Mouse (Mus musculus): ENCODE data around the gene Sorbs1. TPM values are rescaled to one million over a fixed set of nuclear protein-coding genes. Genes with fewer than 3 reads are reported as not detected.
"Not testable (repeated sequence)": the region's sequence is repeated elsewhere in the genome, so short reads cannot be mapped to it uniquely, and the experiment has no call there.

Gene Sorbs1
- 90.6 and 93.6 TPM in 2 replicates for polyA plus RNA-seq (2014; fragmentation: Nextera tagmentation; extraction: Ambion mirVana)

- WGBS (ENCODE audit: insufficient replicate concordance) = under 1% methylated on average over 51 of the region's 51 CpGs
- peak; percentile 98 for ATAC-seq (replicated peaks; ENCODE audit: insufficient number of reproducible peaks, low FRiP score, low TSS enrichment)
- no peaks in the 10 kb centered on the region for H3K27me3 ChIP-seq (ENCODE audit: control insufficient read depth, insufficient read depth, low read length)
Observed at GRCm38 (mm10) chr19:40513632-40514078, at the start of gene Sorbs1. Gene Sorbs1 (minus strand): TSS chr19:40513779.

GRCm38 (mm10) chr19:40561521-40561920, 47.9 kb upstream of the Sorbs1 start:
- WGBS (ENCODE audit: insufficient replicate concordance) = 38% methylated on average over 12 of the region's 31 CpGs
- not testable (repeated sequence) for H3K4me1 ChIP-seq (ENCODE audit: control insufficient read depth, insufficient read depth, low read length); H3K9ac ChIP-seq (ENCODE audit: low read depth, low read length); ATAC-seq (replicated peaks; ENCODE audit: insufficient number of reproducible peaks, low FRiP score, low TSS enrichment); H3K9me3 ChIP-seq (replicated peaks; ENCODE audit: control insufficient read depth, low read length); H3K27ac ChIP-seq (ENCODE audit: low read depth, low read length); H3K4me3 ChIP-seq (ENCODE audit: low read depth, low read length); H3K27me3 ChIP-seq (ENCODE audit: control insufficient read depth, insufficient read depth, low read length)
- Histone ChIP-seq H3K4me2 (peak overlapping the region; percentile 19; the same call in 1 of the 2 replicates), H3K36me3 (ENCODE audit: control insufficient read depth, insufficient read depth, low read length) (peaks cover 27% of the 10 kb centered on the region)

More at GRCm38 (mm10) chr19:40513632-40514078, at the start of gene Sorbs1:
- peak within 1 kb of the TSS; percentile 91 for H3K27ac ChIP-seq (ENCODE audit: low read depth, low read length)
- H3K9ac ChIP-seq (ENCODE audit: low read depth, low read length) = peak within 1 kb of the TSS; percentile 79
- no peaks in the 10 kb centered on the region for H3K9me3 ChIP-seq (replicated peaks; ENCODE audit: control insufficient read depth, low read length)
- peaks cover 27% of the 10 kb centered on the region for H3K4me1 ChIP-seq (ENCODE audit: control insufficient read depth, insufficient read depth, low read length)
- H3K4me2 ChIP-seq = peak within 1 kb of the TSS; percentile 89
- H3K4me3 ChIP-seq (ENCODE audit: low read depth, low read length) = peak within 1 kb of the TSS; percentile 84
- H3K36me3 ChIP-seq (ENCODE audit: control insufficient read depth, insufficient read depth, low read length) = no peaks in the 10 kb centered on the region

GRCm38 (mm10) chr19:40556029-40556428, 42.5 kb upstream of the Sorbs1 start:
- 79% methylated on average over 7 of the region's 7 CpGs for WGBS (ENCODE audit: insufficient replicate concordance)
- Histone ChIP-seq H3K9ac (ENCODE audit: low read depth, low read length) (no peak overlapping the region), H3K9me3 (replicated peaks; ENCODE audit: control insufficient read depth, low read length) (no peaks in the 10 kb centered on the region), H3K4me3 (ENCODE audit: low read depth, low read length) (no peak overlapping the region), H3K27me3 (ENCODE audit: control insufficient read depth, insufficient read depth, low read length) (no peaks in the 10 kb centered on the region), H3K4me2 (no peak overlapping the region), H3K36me3 (ENCODE audit: control insufficient read depth, insufficient read depth, low read length) (peaks cover 22% of the 10 kb centered on the region), H3K27ac (ENCODE audit: low read depth, low read length) (no peak overlapping the region), H3K4me1 (ENCODE audit: control insufficient read depth, insufficient read depth, low read length) (no peaks in the 10 kb centered on the region)
- ATAC-seq (replicated peaks; ENCODE audit: insufficient number of reproducible peaks, low FRiP score, low TSS enrichment) = no peak

GRCm38 (mm10) chr19:40555136-40555535, 41.6 kb upstream of the Sorbs1 start:
- WGBS (ENCODE audit: insufficient replicate concordance) = 90% methylated on average over 8 of the region's 8 CpGs
- H3K36me3 ChIP-seq (ENCODE audit: control insufficient read depth, insufficient read depth, low read length) = peaks cover 28% of the 10 kb centered on the region

GRCm38 (mm10) chr19:40554343-40554742, 40.8 kb upstream of the Sorbs1 start:
- WGBS (ENCODE audit: insufficient replicate concordance) = 84% methylated on average over 11 of the region's 11 CpGs

More at GRCm38 (mm10) chr19:40555136-40555535, 41.6 kb upstream of the Sorbs1 start:
- Histone ChIP-seq H3K4me2 (no peak overlapping the region), H3K4me3 (ENCODE audit: low read depth, low read length) (no peak overlapping the region), H3K4me1 (ENCODE audit: control insufficient read depth, insufficient read depth, low read length) (no peaks in the 10 kb centered on the region), H3K9me3 (replicated peaks; ENCODE audit: control insufficient read depth, low read length) (no peaks in the 10 kb centered on the region), H3K27me3 (ENCODE audit: control insufficient read depth, insufficient read depth, low read length) (no peaks in the 10 kb centered on the region), H3K27ac (ENCODE audit: low read depth, low read length) (no peak overlapping the region), H3K9ac (ENCODE audit: low read depth, low read length) (no peak overlapping the region)
- ATAC-seq (replicated peaks; ENCODE audit: insufficient number of reproducible peaks, low FRiP score, low TSS enrichment) = no peak

GRCm38 (mm10) chr19:40553849-40554248, 40.3 kb upstream of the Sorbs1 start:
- Histone ChIP-seq H3K4me3 (ENCODE audit: low read depth, low read length) (no peak overlapping the region), H3K9ac (ENCODE audit: low read depth, low read length) (no peak overlapping the region), H3K4me1 (ENCODE audit: control insufficient read depth, insufficient read depth, low read length) (peaks cover 8% of the 10 kb centered on the region), H3K9me3 (replicated peaks; ENCODE audit: control insufficient read depth, low read length) (no peaks in the 10 kb centered on the region), H3K27ac (ENCODE audit: low read depth, low read length) (no peak overlapping the region), H3K4me2 (no peak overlapping the region), H3K36me3 (ENCODE audit: control insufficient read depth, insufficient read depth, low read length) (peaks cover 28% of the 10 kb centered on the region), H3K27me3 (ENCODE audit: control insufficient read depth, insufficient read depth, low read length) (no peaks in the 10 kb centered on the region)
- WGBS (ENCODE audit: insufficient replicate concordance) = 75% methylated on average over 6 of the region's 6 CpGs
- ATAC-seq (replicated peaks; ENCODE audit: insufficient number of reproducible peaks, low FRiP score, low TSS enrichment) = no peak

More at GRCm38 (mm10) chr19:40554343-40554742, 40.8 kb upstream of the Sorbs1 start:
- Histone ChIP-seq H3K27ac (ENCODE audit: low read depth, low read length) (no peak overlapping the region), H3K4me2 (no peak overlapping the region), H3K36me3 (ENCODE audit: control insufficient read depth, insufficient read depth, low read length) (peaks cover 28% of the 10 kb centered on the region), H3K4me1 (ENCODE audit: control insufficient read depth, insufficient read depth, low read length) (peaks cover 3% of the 10 kb centered on the region), H3K4me3 (ENCODE audit: low read depth, low read length) (no peak overlapping the region), H3K27me3 (ENCODE audit: control insufficient read depth, insufficient read depth, low read length) (no peaks in the 10 kb centered on the region), H3K9me3 (replicated peaks; ENCODE audit: control insufficient read depth, low read length) (no peaks in the 10 kb centered on the region), H3K9ac (ENCODE audit: low read depth, low read length) (no peak overlapping the region)
- ATAC-seq (replicated peaks; ENCODE audit: insufficient number of reproducible peaks, low FRiP score, low TSS enrichment) = no peak

- peaks cover 26% of the 10 kb centered on the region for H3K36me3 ChIP-seq (ENCODE audit: control insufficient read depth, insufficient read depth, low read length)
- no peaks in the 10 kb centered on the region for H3K27me3 ChIP-seq (ENCODE audit: control insufficient read depth, insufficient read depth, low read length)
- H3K4me3 ChIP-seq (ENCODE audit: low read depth, low read length) = no peak overlapping the region
- ATAC-seq (replicated peaks; ENCODE audit: insufficient number of reproducible peaks, low FRiP score, low TSS enrichment) = no peak
- 85% methylated on average over 14 of the region's 14 CpGs for WGBS (ENCODE audit: insufficient replicate concordance)
- H3K27ac ChIP-seq (ENCODE audit: low read depth, low read length) = no peak overlapping the region
- no peak overlapping the region for H3K4me2 ChIP-seq
- H3K9me3 ChIP-seq (replicated peaks; ENCODE audit: control insufficient read depth, low read length) = no peaks in the 10 kb centered on the region
- peaks cover 9% of the 10 kb centered on the region for H3K4me1 ChIP-seq (ENCODE audit: control insufficient read depth, insufficient read depth, low read length)
- H3K9ac ChIP-seq (ENCODE audit: low read depth, low read length) = no peak overlapping the region
Observed at GRCm38 (mm10) chr19:40553014-40553789, 39.6 kb upstream of the Sorbs1 start.

- no peak overlapping the region; the same call in 1 of the 2 replicates for H3K9ac ChIP-seq (ENCODE audit: low read depth, low read length)
- H3K27me3 ChIP-seq (ENCODE audit: control insufficient read depth, insufficient read depth, low read length) = no peaks in the 10 kb centered on the region
- no peaks in the 10 kb centered on the region for H3K9me3 ChIP-seq (replicated peaks; ENCODE audit: control insufficient read depth, low read length)
- H3K4me1 ChIP-seq (ENCODE audit: control insufficient read depth, insufficient read depth, low read length) = peaks cover 9% of the 10 kb centered on the region
- 71% methylated on average over 6 of the region's 6 CpGs for WGBS (ENCODE audit: insufficient replicate concordance)
- ATAC-seq (replicated peaks; ENCODE audit: insufficient number of reproducible peaks, low FRiP score, low TSS enrichment) = no peak
- peaks cover 12% of the 10 kb centered on the region for H3K36me3 ChIP-seq (ENCODE audit: control insufficient read depth, insufficient read depth, low read length)
- H3K4me3 ChIP-seq (ENCODE audit: low read depth, low read length) = no peak overlapping the region
- H3K4me2 ChIP-seq = no peak overlapping the region
- peak overlapping the region; percentile 43; the same call in 1 of the 2 replicates for H3K27ac ChIP-seq (ENCODE audit: low read depth, low read length)
Observed at GRCm38 (mm10) chr19:40549516-40550135, 36.0 kb upstream of the Sorbs1 start.

Measured in heart, embryonic 11.5 days (tissue).